Mouse (Mus musculus) C2C12 (cell line): Measurements from ENCODE around the gene Fgf4.

Experiments used
- CEBPB ChIP-seq: IDR thresholded peaks from one replicate; pipeline ENCODE4 v1.6.1; 2011; ENCODE audit warnings: low read depth, mild to moderate bottlenecking, control low read depth, moderate library complexity
- CTCF ChIP-seq: IDR thresholded peaks from one replicate; pipeline ENCODE4 v1.5.1; 2011; ENCODE audit not compliant: control insufficient read depth, insufficient read depth, insufficient read length
- MYOG ChIP-seq: IDR thresholded peaks from one replicate; pipeline ENCODE4 v1.6.1; 2011; ENCODE audit not compliant: control insufficient read depth, insufficient read length; ENCODE audit errors: extremely low read depth
- USF1 ChIP-seq: IDR thresholded peaks from one replicate; pipeline ENCODE4 v1.6.1; 2011; ENCODE audit warnings: low read depth, mild to moderate bottlenecking, control low read depth, moderate library complexity

DNA sequence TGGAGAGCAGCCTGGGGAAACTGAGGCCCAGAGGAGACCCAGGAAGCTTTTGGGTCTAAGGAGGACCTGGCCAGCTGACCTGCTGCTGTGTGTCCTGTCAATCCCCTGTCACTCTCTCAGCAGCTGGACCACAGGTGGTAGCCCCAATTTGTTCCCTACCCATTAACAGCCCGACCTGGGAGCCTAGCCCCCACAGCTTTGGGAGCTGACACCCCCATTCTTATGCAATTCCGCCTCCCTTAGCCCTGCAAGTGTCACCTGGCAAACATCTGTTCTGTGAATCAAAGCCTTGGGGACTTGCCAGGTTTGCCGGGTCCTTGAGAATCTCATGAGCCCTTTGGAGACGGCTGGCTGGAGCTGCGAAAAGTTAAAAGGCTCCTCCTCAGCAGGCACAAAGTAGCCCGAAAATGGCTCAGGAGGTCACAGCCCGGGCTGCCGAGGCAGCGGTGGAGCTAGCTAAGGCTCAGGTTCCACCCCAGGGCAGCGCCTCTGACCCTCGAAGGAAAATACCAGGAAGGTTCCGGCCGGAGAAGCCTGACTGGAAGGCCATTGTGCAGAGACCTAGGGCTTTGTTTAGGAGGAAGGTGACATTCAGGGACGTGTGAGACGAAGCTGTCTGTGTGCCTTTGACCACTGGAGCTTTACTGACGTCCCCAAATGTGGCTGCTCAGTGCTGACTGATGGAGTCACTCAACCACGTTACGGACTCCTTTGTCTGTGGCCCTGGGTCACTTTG, 41.6 kb downstream of the Fgf4 start:
- TF ChIP-seq CTCF, result no peak
- TF ChIP-seq CEBPB, result no peak
- TF ChIP-seq MYOG, result no peak
- no peak for TF ChIP-seq USF1
